ENCODE assay signal across 9 mouse cellular contexts in the genomic region with DNA sequence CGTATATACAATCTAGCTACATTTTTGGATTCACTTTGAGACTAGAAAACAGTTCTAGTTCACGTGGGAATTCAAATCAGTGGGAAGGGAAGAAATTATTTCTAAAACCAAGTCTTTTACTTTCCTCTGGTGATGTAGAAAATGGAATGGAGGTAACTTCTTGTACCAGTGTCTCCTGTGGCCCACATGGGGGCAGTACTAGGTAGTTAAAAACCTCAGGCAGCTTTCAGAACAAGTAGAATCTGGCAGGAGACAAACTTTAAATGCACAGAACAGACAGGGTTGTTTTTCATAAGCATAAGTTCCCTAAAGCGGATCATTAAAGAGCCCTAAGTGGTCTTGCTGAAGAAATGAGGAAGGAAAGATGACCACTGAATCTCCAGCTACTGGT.
DNase-seq lines count a peak whose midpoint lies in the region; ATAC-seq lines count a peak whose summit lies in the region.
"Had no signal": no experiment of that assay in that cellular context is flagged by ENCODE, and none has a peak within 500 bp of the region (broad histone marks: within the 10 kb centered on the region; RNA-seq: fewer than 3 reads in every experiment).

No protein-coding gene starts in this region.

- no peaks in the 10 kb centered on the region for H3K36me3 ChIP-seq in hindbrain, embryonic 13.5 days
- no peaks in the 10 kb centered on the region for H3K36me3 ChIP-seq in midbrain, embryonic 16.5 days (ENCODE audit: control insufficient read depth, insufficient read depth, low read length)
- H3K36me3 ChIP-seq: embryonic facial prominence, embryonic 13.5 days had no signal

- no peaks in the 10 kb centered on the region for H3K27me3 ChIP-seq in hindbrain, embryonic 13.5 days
- H3K27me3 ChIP-seq in midbrain, embryonic 16.5 days (ENCODE audit: control insufficient read depth, insufficient read depth, low read depth, low read length) = no peaks in the 10 kb centered on the region
- H3K27me3 ChIP-seq: embryonic facial prominence, embryonic 13.5 days had no signal

- H3K4me3 ChIP-seq in hindbrain, embryonic 13.5 days = no peak overlapping the region
- H3K4me3 ChIP-seq in midbrain, embryonic 16.5 days (ENCODE audit: low read depth, low read length) = no peak overlapping the region
- H3K4me3 ChIP-seq: embryonic facial prominence, embryonic 13.5 days had no signal

- no peak overlapping the region for H3K9ac ChIP-seq in hindbrain, embryonic 13.5 days
- H3K9ac ChIP-seq in midbrain, embryonic 16.5 days (ENCODE audit: low read depth, low read length) = no peak overlapping the region
- H3K9ac ChIP-seq: embryonic facial prominence, embryonic 13.5 days had no signal

- peak; percentile 75; the same call in 1 of the 2 replicates for ATAC-seq in hindbrain, embryonic 13.5 days (ENCODE audit: low FRiP score)
- peak; percentile 85 for ATAC-seq in midbrain, embryonic 16.5 days

- H3K4me1 ChIP-seq in hindbrain, embryonic 13.5 days (replicated peaks) = peaks cover 3% of the 10 kb centered on the region; the same call in 1 of the 2 replicates
- peaks cover 7% of the 10 kb centered on the region; the same call in 1 of the 2 replicates for H3K4me1 ChIP-seq in midbrain, embryonic 16.5 days (ENCODE audit: control insufficient read depth, insufficient read depth, low read length)
- H3K4me1 ChIP-seq: embryonic facial prominence, embryonic 13.5 days had no signal

- 45% methylated on average over 3 of the region's 3 CpGs for WGBS in hindbrain, embryonic 13.5 days
- 34% methylated on average over 3 of the region's 3 CpGs for WGBS in midbrain, embryonic 16.5 days

- no peaks in the 10 kb centered on the region for H3K9me3 ChIP-seq in hindbrain, embryonic 13.5 days
- no peaks in the 10 kb centered on the region for H3K9me3 ChIP-seq in midbrain, embryonic 16.5 days (replicated peaks; ENCODE audit: control insufficient read depth, low read length, poor library complexity, severe bottlenecking)
- H3K9me3 ChIP-seq: embryonic facial prominence, embryonic 13.5 days had no signal

- peak; percentile 3 to 46 for DNase-seq in adrenal gland, adult (ENCODE audit: inconsistent age in 2 of 2, low spot score in 1 of 2)
- DNase-seq in adrenal gland, postnatal 25 days = no peak
- DNase-seq in testis, postnatal 10 days (ENCODE audit: low spot score) = peak; percentile 42
- no peak for DNase-seq in testis, postnatal 14 days (ENCODE audit: low spot score)
- no peak for DNase-seq in spleen, adult 12 weeks (ENCODE audit: low spot score)
- DNase-seq in urinary bladder, postnatal 10 days (ENCODE audit: low spot score) = no peak

- no peak overlapping the region for H3K27ac ChIP-seq in hindbrain, embryonic 13.5 days
- H3K27ac ChIP-seq in midbrain, embryonic 16.5 days (ENCODE audit: low read length) = peak overlapping the region; percentile 79
- H3K27ac ChIP-seq: embryonic facial prominence, embryonic 13.5 days had no signal

- H3K4me2 ChIP-seq in hindbrain, embryonic 13.5 days = no peak overlapping the region
- no peak overlapping the region for H3K4me2 ChIP-seq in midbrain, embryonic 16.5 days (ENCODE audit: low read length)
- H3K4me2 ChIP-seq: embryonic facial prominence, embryonic 13.5 days had no signal

Comparison
In these comparisons a context has a peak if more than half of its experiments do, and no peak if none do; other contexts are left out.
1. DNase-seq: peak in adrenal gland, adult (2 of 2) and testis, postnatal 10 days (single experiment); none in adrenal gland, postnatal 25 days (single experiment), testis, postnatal 14 days (single experiment), spleen, adult 12 weeks (single experiment) and urinary bladder, postnatal 10 days (single experiment).